Mouse (Mus musculus) gastrocnemius, postnatal 25 days (tissue): ENCODE measurements around the gene Bbs9. TPM values are rescaled to one million over a fixed set of nuclear protein-coding genes. Genes with fewer than 3 reads are reported as not detected.

Experiments used
- DNase-seq: peaks from one replicate; pipeline ENCODE4 v3.0.0; 2022
- total RNA-seq, 2 experiments: library from RNA; stranded (reverse); gene quantifications; 1 replicate in 1 of 2; 2 replicates in 1 of 2; pipeline ENCODE4 v1.2.3; 2021

Gene Bbs9
- total RNA-seq, 2 experiments from 2014 or later = 7.3 to 7.8 TPM

GRCm38 (mm10) chr9:22532810-22533447, 57.4 kb downstream of the Bbs9 start:
- DNase-seq = no peak

- DNase-seq = no peak
Observed at GRCm38 (mm10) chr9:22537767-22538373, 62.4 kb downstream of the Bbs9 start.

- no peak for DNase-seq
Observed at GRCm38 (mm10) chr9:22539546-22539945, 64.0 kb downstream of the Bbs9 start.

GRCm38 (mm10) chr9:22541130-22541529, 65.6 kb downstream of the Bbs9 start:
- no peak for DNase-seq

- DNase-seq = no peak
Observed at GRCm38 (mm10) chr9:22543467-22543866, 68.0 kb downstream of the Bbs9 start.

GRCm38 (mm10) chr9:22544349-22545341, 69.1 kb downstream of the Bbs9 start:
- no peak for DNase-seq

GRCm38 (mm10) chr9:22551273-22551672, 75.8 kb downstream of the Bbs9 start:
- DNase-seq = no peak

- no peak for DNase-seq
Observed at GRCm38 (mm10) chr9:22556076-22556475, 80.6 kb downstream of the Bbs9 start.

GRCm38 (mm10) chr9:22557467-22557866, 82.0 kb downstream of the Bbs9 start:
- DNase-seq = peak; percentile 11

- no peak for DNase-seq
Observed at GRCm38 (mm10) chr9:22563612-22564347, 88.3 kb downstream of the Bbs9 start.

- DNase-seq = no peak
Observed at GRCm38 (mm10) chr9:22567726-22568125, 92.2 kb downstream of the Bbs9 start.

- no peak for DNase-seq
Observed at GRCm38 (mm10) chr9:22576426-22577139, 101.1 kb downstream of the Bbs9 start.

GRCm38 (mm10) chr9:22578266-22578665, 102.8 kb downstream of the Bbs9 start:
- DNase-seq = no peak

- DNase-seq = no peak
Observed at GRCm38 (mm10) chr9:22584221-22584620, 108.7 kb downstream of the Bbs9 start.

GRCm38 (mm10) chr9:22593032-22593431, 117.5 kb downstream of the Bbs9 start:
- no peak for DNase-seq

- DNase-seq = no peak
Observed at GRCm38 (mm10) chr9:22596650-22597049, 121.1 kb downstream of the Bbs9 start.

GRCm38 (mm10) chr9:22613271-22613824, 137.8 kb downstream of the Bbs9 start:
- DNase-seq = no peak

GRCm38 (mm10) chr9:22619245-22619644, 143.7 kb downstream of the Bbs9 start:
- no peak for DNase-seq

- DNase-seq = no peak
Observed at GRCm38 (mm10) chr9:22624966-22625365, 149.5 kb downstream of the Bbs9 start.

GRCm38 (mm10) chr9:22626014-22626413, 150.5 kb downstream of the Bbs9 start:
- no peak for DNase-seq

- DNase-seq = no peak
Observed at GRCm38 (mm10) chr9:22627912-22628311, 152.4 kb downstream of the Bbs9 start.
